Mouse (Mus musculus) gastrocnemius, postnatal 14 days (tissue): ENCODE measurements around the gene Psmd3. TPM values are rescaled to one million over a fixed set of nuclear protein-coding genes. Genes with fewer than 3 reads are reported as not detected.

ENCODE experiments used
- DNase-seq: peaks from one replicate; pipeline ENCODE4 v3.0.0; 2021; ENCODE audit warnings: mixed read lengths
- intact Hi-C: fragments of 180-260 bp; cut with DNase I; formaldehyde crosslinking; loops from one replicate; pipeline ENCODE4 v1.15.1; 2025; ENCODE audit warnings: low total_unique reads
- total RNA-seq, 2 experiments: library from RNA; stranded (reverse); gene quantifications; 2 replicates each; pipeline ENCODE4 v1.2.3; 2021

Gene Psmd3
- total RNA-seq, 2 experiments from 2014 or later = 89.2 to 91.4 TPM

GRCm38 (mm10) chr11:98740393-98741050 is 58.2 kb downstream of the Psmd3 start, which contains the start of gene Thra:
Gene Thra, plus strand, starts transcription at chr11:98740638.
- intact Hi-C loops = no loop called here
- peak; percentile 83 for DNase-seq

GRCm38 (mm10) chr11:98741051-98741620 is 58.8 kb downstream of the Psmd3 start:
- no peak for DNase-seq
- intact Hi-C loops = no loop called here

GRCm38 (mm10) chr11:98741622-98742396 is 59.5 kb downstream of the Psmd3 start:
- intact Hi-C loops = no loop called here
- DNase-seq = peak; percentile 89

DNA sequence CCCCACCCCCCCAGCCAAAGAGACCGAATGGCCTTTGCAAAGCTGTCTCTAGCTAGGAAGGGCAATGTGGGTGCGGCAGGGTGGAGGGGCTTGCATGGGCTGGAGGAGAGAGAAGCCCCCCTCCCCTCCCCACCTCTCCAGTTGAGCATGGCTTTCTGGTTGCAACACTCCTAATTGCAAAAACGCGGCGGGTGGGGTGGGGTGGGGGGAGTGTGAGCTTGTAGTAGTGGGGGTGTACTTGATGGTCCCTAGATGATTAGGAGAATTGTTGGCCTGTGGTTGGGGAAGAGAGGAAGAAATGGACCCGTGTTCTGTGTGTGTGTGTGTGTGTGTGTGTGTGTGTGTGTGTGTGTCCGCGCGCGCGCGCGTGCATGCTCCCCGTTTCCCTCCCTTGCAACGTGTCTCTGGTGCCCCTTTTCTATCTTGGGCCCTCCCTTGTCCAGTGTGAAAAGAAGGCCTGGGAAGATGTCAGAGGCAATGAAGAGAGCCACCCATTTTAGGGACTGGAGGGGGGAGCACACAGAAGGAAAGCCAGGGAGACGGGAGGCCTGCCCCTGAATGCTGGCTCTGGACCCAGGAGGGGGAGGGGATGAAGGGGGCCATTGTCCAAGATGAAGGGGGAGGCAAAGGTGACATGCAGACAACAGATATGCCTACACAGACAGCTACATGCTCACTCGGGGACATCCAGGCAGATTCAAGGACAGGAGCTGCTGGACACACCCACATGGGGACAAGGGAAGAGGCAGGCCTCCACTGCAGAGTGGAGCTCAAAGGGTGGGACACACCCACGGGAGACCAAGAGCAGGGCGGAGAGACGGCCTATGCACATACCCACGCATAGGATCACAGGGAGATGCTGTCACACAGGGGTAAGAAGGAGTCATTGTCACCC is 60.3 kb downstream of the Psmd3 start:
- intact Hi-C loops = no loop called here
- DNase-seq = peak; percentile 48

GRCm38 (mm10) chr11:98743655-98744345 is 61.4 kb downstream of the Psmd3 start:
- peak; percentile 84 for DNase-seq
- intact Hi-C loops = no loop called here

- intact Hi-C loops = no loop called here
These were observed 62.2 kb downstream of the Psmd3 start for GRCm38 (mm10) chr11:98744456-98745019.

More at GRCm38 (mm10) chr11:98744456-98745019, 62.2 kb downstream of the Psmd3 start:
- peak; percentile 48 for DNase-seq

Other genes with a start within 250 kb of the Psmd3 start
- 10 to 100 TPM; 27.7 to 30.3 TPM for gene Mien1, start 243.6 kb upstream of the Psmd3 start, total RNA-seq
- gene Grb7, start 236.2 kb upstream of the Psmd3 start, total RNA-seq = not detected
- gene Ikzf3, start 136.5 kb upstream of the Psmd3 start, total RNA-seq = under 1 TPM; 0.10 to 0.18 TPM
- not detected for gene Zpbp2, start 131.5 kb upstream of the Psmd3 start, total RNA-seq
- 10 to 100 TPM; 18.3 to 18.7 TPM for gene Ormdl3, start 95.2 kb upstream of the Psmd3 start, total RNA-seq
- not detected for gene Lrrc3c, start 84.3 kb upstream of the Psmd3 start, total RNA-seq
- 1 to 10 TPM; 5.0 to 6.6 TPM for gene Gm12355, start 56.9 kb upstream of the Psmd3 start, total RNA-seq
- gene Gsdma3, start 56.2 kb upstream of the Psmd3 start, total RNA-seq = under 1 TPM; 0.16 to 0.39 TPM
- gene Gsdma2, start 35.8 kb upstream of the Psmd3 start, total RNA-seq = not detected
- under 1 TPM in 1 of 2 experiments, not detected in 1; 0.11 TPM for gene Gsdma, start 18.2 kb upstream of the Psmd3 start, total RNA-seq
- not detected for gene Csf3, start 18.7 kb downstream of the Psmd3 start, total RNA-seq
- gene Med24, start 46.9 kb downstream of the Psmd3 start, total RNA-seq = 10 to 100 TPM; 40.3 to 42.0 TPM
- 100 to 1,000 TPM in 1 of 2 experiments, 10 to 100 TPM in 1; 91.8 to 106 TPM for gene Thra, start 58.1 kb downstream of the Psmd3 start, total RNA-seq
- gene Nr1d1, start 92.8 kb downstream of the Psmd3 start, total RNA-seq = 10 to 100 TPM; 27.3 to 64.6 TPM
- gene Msl1, start 113.0 kb downstream of the Psmd3 start, total RNA-seq = 10 to 100 TPM; 49.0 to 55.3 TPM
- 10 to 100 TPM; 20.1 to 21.5 TPM for gene Casc3, start 122.4 kb downstream of the Psmd3 start, total RNA-seq
- gene Rapgefl1, start 154.2 kb downstream of the Psmd3 start, total RNA-seq = 1 to 10 TPM in 1 of 2 experiments, under 1 TPM in 1; 0.49 to 1.1 TPM
- gene Wipf2, start 181.1 kb downstream of the Psmd3 start, total RNA-seq = 1 to 10 TPM; 4.4 to 4.6 TPM
- 1 to 10 TPM in 1 of 2 experiments, under 1 TPM in 1; 0.78 to 1.3 TPM for gene Cdc6, start 225.2 kb downstream of the Psmd3 start, total RNA-seq
- 10 to 100 TPM; 13.7 to 19.7 TPM for gene Rara, start 245.3 kb downstream of the Psmd3 start, total RNA-seq